Mouse (Mus musculus) midbrain, embryonic 12.5 days (tissue): ENCODE results near the gene Gm20388. TPM values are rescaled to one million over a fixed set of nuclear protein-coding genes. Genes with fewer than 3 reads are reported as not detected.

Experiments
- ATAC-seq: fragments of 200-750 bp; cut with Nextera tagmentation; 2 replicates; pipeline ENCODE4 v1.8.0; 2017; ENCODE audit warnings: low read depth, moderate TSS enrichment, moderate library complexity; ENCODE audit not compliant: low FRiP score
- H3K27ac ChIP-seq: fragments of 300-500 bp; sonication (generic); replicated peaks from 2 replicates; pipeline ENCODE4 v1.5.1; 2016; ENCODE audit warnings: mild to moderate bottlenecking
- H3K27me3 ChIP-seq: fragments of 300-500 bp; sonication (generic); 2 replicates; pipeline ENCODE4 v1.6.1; 2016; ENCODE audit warnings: mild to moderate bottlenecking
- H3K36me3 ChIP-seq: fragments of 300-500 bp; sonication (generic); 2 replicates; pipeline ENCODE4 v1.6.1; 2016
- H3K4me1 ChIP-seq: fragments of 300-500 bp; sonication (generic); 2 replicates; pipeline ENCODE4 v1.6.1; 2016
- H3K4me2 ChIP-seq: fragments of 300-500 bp; sonication (generic); replicated peaks from 2 replicates; pipeline ENCODE4 v1.6.1; 2016; ENCODE audit warnings: mild to moderate bottlenecking, moderate library complexity
- H3K4me3 ChIP-seq: fragments of 300-500 bp; sonication (generic); 2 replicates; pipeline ENCODE4 v1.5.1; 2016; ENCODE audit warnings: mild to moderate bottlenecking
- H3K9ac ChIP-seq: fragments of 300-500 bp; sonication (generic); replicated peaks from 2 replicates; pipeline ENCODE4 v1.6.1; 2016; ENCODE audit warnings: mild to moderate bottlenecking, moderate library complexity
- H3K9me3 ChIP-seq: fragments of 300-500 bp; sonication (generic); 2 replicates; pipeline ENCODE4 v1.6.1; 2016; ENCODE audit warnings: mild to moderate bottlenecking
- WGBS: fragments of 180-500 bp; shearing (Covaris S2); methylation state at CpG from one replicate; pipeline ENCODE4 v1.1.7; 2016; 5-methylcytosine and 5-hydroxymethylcytosine counted together
- polyA plus RNA-seq: library from polyadenylated mRNA; unstranded; fragments of >200 nt; fragmentation: Nextera tagmentation; extraction: Ambion mirVana; gene quantifications from 2 replicates; pipeline ENCODE4 v1.2.1, GENCODE M21; 2016

Gene Gm20388
- polyA plus RNA-seq, 1 experiment from 2014 or later, result not detected

- Histone ChIP-seq H3K36me3 (no peaks in the 10 kb centered on the region), H3K4me2 (no peak overlapping the region), H3K4me3 (no peak overlapping the region), H3K9ac (no peak overlapping the region), H3K4me1 (no peaks in the 10 kb centered on the region), H3K27me3 (no peaks in the 10 kb centered on the region), H3K9me3 (no peaks in the 10 kb centered on the region), H3K27ac (no peak overlapping the region)
- no peak for ATAC-seq
- WGBS, result 94% methylated on average over 3 of the region's 3 CpGs
Observed at GRCm38 (mm10) chr8:122979424-122979823, 3068.8 kb downstream of the Gm20388 start.

- H3K4me2 ChIP-seq, result no peak overlapping the region
- 85% methylated on average over 10 of the region's 10 CpGs for WGBS
- no peaks in the 10 kb centered on the region for H3K4me1 ChIP-seq
- no peaks in the 10 kb centered on the region for H3K9me3 ChIP-seq
- no peaks in the 10 kb centered on the region for H3K36me3 ChIP-seq
- no peaks in the 10 kb centered on the region for H3K27me3 ChIP-seq
- no peak overlapping the region for H3K27ac ChIP-seq
- ATAC-seq, result no peak
- no peak overlapping the region for H3K9ac ChIP-seq
- H3K4me3 ChIP-seq, result no peak overlapping the region
Observed at GRCm38 (mm10) chr8:122979865-122980509, 3069.3 kb downstream of the Gm20388 start.

GRCm38 (mm10) chr8:122981646-122982045 is 3071.0 kb downstream of the Gm20388 start:
- ATAC-seq, result no peak
- Histone ChIP-seq H3K4me1 (no peaks in the 10 kb centered on the region), H3K4me3 (no peak overlapping the region), H3K27ac (no peak overlapping the region), H3K9ac (no peak overlapping the region), H3K27me3 (no peaks in the 10 kb centered on the region), H3K36me3 (no peaks in the 10 kb centered on the region), H3K4me2 (no peak overlapping the region), H3K9me3 (no peaks in the 10 kb centered on the region)
- WGBS, result 93% methylated on average over 5 of the region's 5 CpGs

GRCm38 (mm10) chr8:122983178-122983942 is 3072.7 kb downstream of the Gm20388 start:
- Histone ChIP-seq H3K4me2 (no peak overlapping the region), H3K4me1 (no peaks in the 10 kb centered on the region), H3K4me3 (no peak overlapping the region), H3K9me3 (no peaks in the 10 kb centered on the region), H3K27ac (no peak overlapping the region), H3K9ac (no peak overlapping the region), H3K36me3 (no peaks in the 10 kb centered on the region), H3K27me3 (no peaks in the 10 kb centered on the region)
- WGBS, result 93% methylated on average over 19 of the region's 19 CpGs
- ATAC-seq, result no peak

- Histone ChIP-seq H3K27me3 (no peaks in the 10 kb centered on the region), H3K4me3 (no peak overlapping the region), H3K27ac (no peak overlapping the region), H3K4me1 (no peaks in the 10 kb centered on the region), H3K4me2 (no peak overlapping the region), H3K36me3 (no peaks in the 10 kb centered on the region), H3K9ac (no peak overlapping the region), H3K9me3 (no peaks in the 10 kb centered on the region)
- no peak for ATAC-seq
- 88% methylated on average over 3 of the region's 3 CpGs for WGBS
Observed at GRCm38 (mm10) chr8:122984175-122984574, 3073.5 kb downstream of the Gm20388 start.

GRCm38 (mm10) chr8:122986501-122987184 is 3076.0 kb downstream of the Gm20388 start:
- Histone ChIP-seq H3K9ac (no peak overlapping the region), H3K9me3 (no peaks in the 10 kb centered on the region), H3K27me3 (no peaks in the 10 kb centered on the region), H3K4me1 (no peaks in the 10 kb centered on the region; the same call in 1 of the 2 replicates), H3K36me3 (no peaks in the 10 kb centered on the region; the same call in 1 of the 2 replicates), H3K4me3 (no peak overlapping the region), H3K4me2 (no peak overlapping the region), H3K27ac (no peak overlapping the region)
- ATAC-seq, result no peak
- WGBS, result 91% methylated on average over 8 of the region's 8 CpGs

GRCm38 (mm10) chr8:122987255-122987654 is 3076.6 kb downstream of the Gm20388 start:
- no peak overlapping the region for H3K9ac ChIP-seq

GRCm38 (mm10) chr8:122988955-122989354 is 3078.3 kb downstream of the Gm20388 start:
- ATAC-seq, result no peak
- 90% methylated on average over 3 of the region's 3 CpGs for WGBS

More at GRCm38 (mm10) chr8:122987255-122987654, 3076.6 kb downstream of the Gm20388 start:
- Histone ChIP-seq H3K27me3 (no peaks in the 10 kb centered on the region), H3K4me3 (no peak overlapping the region), H3K27ac (no peak overlapping the region), H3K9me3 (no peaks in the 10 kb centered on the region), H3K4me2 (no peak overlapping the region), H3K4me1 (peaks cover 6% of the 10 kb centered on the region), H3K36me3 (no peaks in the 10 kb centered on the region; the same call in 1 of the 2 replicates)
- ATAC-seq, result no peak
- 63% methylated on average over 2 of the region's 2 CpGs for WGBS

GRCm38 (mm10) chr8:122989976-122990375 is 3079.3 kb downstream of the Gm20388 start:
- no peak overlapping the region for H3K4me3 ChIP-seq
- no peaks in the 10 kb centered on the region for H3K27me3 ChIP-seq
- ATAC-seq, result no peak
- H3K27ac ChIP-seq, result no peak overlapping the region
- 86% methylated on average over 2 of the region's 2 CpGs for WGBS
- peaks cover 10% of the 10 kb centered on the region for H3K4me1 ChIP-seq
- no peak overlapping the region for H3K4me2 ChIP-seq
- no peaks in the 10 kb centered on the region; the same call in 1 of the 2 replicates for H3K36me3 ChIP-seq
- no peak overlapping the region for H3K9ac ChIP-seq
- no peaks in the 10 kb centered on the region for H3K9me3 ChIP-seq

More at GRCm38 (mm10) chr8:122988955-122989354, 3078.3 kb downstream of the Gm20388 start:
- H3K27ac ChIP-seq, result no peak overlapping the region
- H3K4me1 ChIP-seq, result peaks cover 10% of the 10 kb centered on the region
- H3K9me3 ChIP-seq, result no peaks in the 10 kb centered on the region
- H3K4me3 ChIP-seq, result no peak overlapping the region
- no peaks in the 10 kb centered on the region for H3K27me3 ChIP-seq
- no peaks in the 10 kb centered on the region; the same call in 1 of the 2 replicates for H3K36me3 ChIP-seq
- no peak overlapping the region for H3K9ac ChIP-seq
- no peak overlapping the region for H3K4me2 ChIP-seq

GRCm38 (mm10) chr8:122991368-122991767 is 3080.7 kb downstream of the Gm20388 start:
- WGBS, result 90% methylated on average over 5 of the region's 5 CpGs
- H3K4me1 ChIP-seq, result peaks cover 10% of the 10 kb centered on the region
- H3K9me3 ChIP-seq, result no peaks in the 10 kb centered on the region
- H3K4me2 ChIP-seq, result no peak overlapping the region
- no peak overlapping the region for H3K27ac ChIP-seq
- H3K36me3 ChIP-seq, result no peaks in the 10 kb centered on the region; the same call in 1 of the 2 replicates
- ATAC-seq, result no peak
- no peaks in the 10 kb centered on the region for H3K27me3 ChIP-seq
- H3K9ac ChIP-seq, result no peak overlapping the region
- no peak overlapping the region for H3K4me3 ChIP-seq

- Histone ChIP-seq H3K27ac (no peak overlapping the region), H3K4me3 (no peak overlapping the region), H3K4me2 (no peak overlapping the region), H3K36me3 (no peaks in the 10 kb centered on the region; the same call in 1 of the 2 replicates), H3K9me3 (no peaks in the 10 kb centered on the region), H3K4me1 (peaks cover 10% of the 10 kb centered on the region), H3K9ac (no peak overlapping the region), H3K27me3 (no peaks in the 10 kb centered on the region)
- 53% methylated on average over 2 of the region's 2 CpGs for WGBS
- ATAC-seq, result no peak
Observed at GRCm38 (mm10) chr8:122992296-122992695, 3081.7 kb downstream of the Gm20388 start.

- no peaks in the 10 kb centered on the region for H3K9me3 ChIP-seq
Observed at GRCm38 (mm10) chr8:122993031-122993430, 3082.4 kb downstream of the Gm20388 start.

More at GRCm38 (mm10) chr8:122993031-122993430, 3082.4 kb downstream of the Gm20388 start:
- Histone ChIP-seq H3K36me3 (no peaks in the 10 kb centered on the region; the same call in 1 of the 2 replicates), H3K4me1 (peaks cover 10% of the 10 kb centered on the region), H3K4me3 (no peak overlapping the region), H3K27me3 (no peaks in the 10 kb centered on the region), H3K9ac (no peak overlapping the region), H3K27ac (no peak overlapping the region), H3K4me2 (no peak overlapping the region)
- ATAC-seq, result no peak
- WGBS, result 84% methylated on average over 3 of the region's 3 CpGs
